Mouse (Mus musculus): Measurements from ENCODE around the gene Olfr564. TPM values are rescaled to one million over a fixed set of nuclear protein-coding genes. Genes with fewer than 3 reads are reported as not detected.

Olfr564 gene
- total RNA-seq (2015; ENCODE audit: low replicate concordance) (not detected in 2 replicates), total RNA-seq (2017; ENCODE audit: low replicate concordance) (not detected in 2 replicates)

DNA sequence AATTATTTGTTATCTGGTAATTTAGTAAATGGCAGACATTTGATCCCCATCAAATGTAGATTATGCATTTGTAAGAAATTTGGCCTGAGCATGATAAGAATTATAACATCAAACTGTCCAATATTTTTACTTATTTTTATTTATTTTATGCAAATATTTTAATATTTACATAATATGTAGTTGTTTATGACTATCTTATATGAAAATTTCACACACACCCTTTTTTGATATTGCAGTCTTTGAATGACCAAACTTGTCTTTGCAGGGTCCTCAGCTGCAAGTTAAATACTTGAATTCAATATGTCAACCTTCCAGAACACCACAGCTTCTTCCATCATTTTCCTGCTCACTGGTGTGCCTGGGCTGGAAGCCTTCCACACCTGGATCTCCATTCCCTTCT lies at the start of gene Olfr564:
Olfr564 (plus strand) TSS at position 301 of the 400 bp plus-strand sequence.
- ATAC-seq (replicated peaks; ENCODE audit: low FRiP score, poor library complexity, severe bottlenecking) = no peak

DNA sequence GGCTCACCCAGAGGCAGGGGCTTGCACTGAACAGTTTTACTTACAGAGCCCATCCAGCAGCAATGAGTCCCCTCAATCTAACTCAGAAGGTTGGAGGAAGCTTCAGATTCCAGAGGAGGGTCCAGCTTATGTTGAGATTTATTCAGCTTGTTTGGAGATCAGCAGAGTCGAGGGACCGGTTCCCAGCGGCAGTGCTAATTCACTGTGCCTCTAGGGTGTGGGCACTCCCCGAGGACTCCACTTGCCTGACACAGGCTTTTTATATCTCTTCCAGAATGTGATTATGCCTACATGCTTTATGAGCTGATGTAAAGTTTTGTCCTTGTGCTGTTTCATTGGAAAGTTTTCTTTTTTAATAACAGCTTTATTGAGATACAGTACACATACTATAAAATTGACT lies 44.0 kb upstream of the Olfr564 start, which contains the start of the genes Olfr560 and Olfr78:
Olfr560 (minus strand) TSS at position 101 of the 400 bp plus-strand sequence.
Olfr78 (minus strand) TSS at position 206 of the 400 bp plus-strand sequence.
- no peak for ATAC-seq (replicated peaks; ENCODE audit: low FRiP score, poor library complexity, severe bottlenecking)

DNA sequence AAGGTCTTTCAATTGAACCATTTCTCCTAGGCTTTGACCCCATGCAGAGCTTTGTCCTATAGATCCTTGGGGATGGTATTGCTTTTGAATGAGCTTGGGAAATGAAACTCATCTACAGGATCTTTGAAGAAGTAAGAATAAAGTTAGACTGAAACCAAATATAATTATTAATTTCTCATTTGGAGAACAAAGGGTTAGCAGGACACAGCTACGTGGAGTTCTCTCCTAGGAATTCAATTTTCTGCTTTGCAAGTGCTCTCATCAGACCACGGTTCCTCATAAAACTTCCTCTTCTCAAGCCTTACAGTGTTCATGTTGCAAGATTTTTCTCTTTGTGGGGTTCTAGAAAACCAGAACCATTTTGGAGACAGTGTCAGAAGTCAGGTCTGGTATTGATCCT lies 32.4 kb upstream of the Olfr564 start, which contains the start of gene Olfr561:
Olfr561 (plus strand) TSS at position 301 of the 400 bp plus-strand sequence.
- no peak for ATAC-seq (replicated peaks; ENCODE audit: low FRiP score, poor library complexity, severe bottlenecking)

Other genes with a start within 250 kb of the Olfr564 start
- gene Trim21, start 238.0 kb upstream of the Olfr564 start, total RNA-seq (2015; ENCODE audit: low replicate concordance) = 6.9 and 25.9 TPM in 2 replicates
- gene Trim21, start 238.0 kb upstream of the Olfr564 start, total RNA-seq (2017; ENCODE audit: low replicate concordance) = 37.5 and 50.2 TPM in 2 replicates
- gene Olfr550, start 232.0 kb upstream of the Olfr564 start, total RNA-seq (2015; ENCODE audit: low replicate concordance) = not detected in 2 replicates
- gene Olfr550, start 232.0 kb upstream of the Olfr564 start, total RNA-seq (2017; ENCODE audit: low replicate concordance) = not detected in 2 replicates
- gene Olfr551, start 211.6 kb upstream of the Olfr564 start, total RNA-seq (2015; ENCODE audit: low replicate concordance) = not detected in 2 replicates
- not detected in 2 replicates for gene Olfr551, start 211.6 kb upstream of the Olfr564 start, total RNA-seq (2017; ENCODE audit: low replicate concordance)
- gene Olfr552, start 205.7 kb upstream of the Olfr564 start, total RNA-seq (2015; ENCODE audit: low replicate concordance) = not detected in 2 replicates
- not detected in 2 replicates for gene Olfr552, start 205.7 kb upstream of the Olfr564 start, total RNA-seq (2017; ENCODE audit: low replicate concordance)
- gene Olfr553, start 185.3 kb upstream of the Olfr564 start, total RNA-seq (2015; ENCODE audit: low replicate concordance) = not detected in 2 replicates
- not detected in 2 replicates for gene Olfr553, start 185.3 kb upstream of the Olfr564 start, total RNA-seq (2017; ENCODE audit: low replicate concordance)
- not detected in 2 replicates for gene Olfr554, start 165.0 kb upstream of the Olfr564 start, total RNA-seq (2015; ENCODE audit: low replicate concordance)
- gene Olfr554, start 165.0 kb upstream of the Olfr564 start, total RNA-seq (2017; ENCODE audit: low replicate concordance) = not detected in 2 replicates
- gene Olfr555, start 144.7 kb upstream of the Olfr564 start, total RNA-seq (2015; ENCODE audit: low replicate concordance) = not detected in 2 replicates
- not detected in 2 replicates for gene Olfr555, start 144.7 kb upstream of the Olfr564 start, total RNA-seq (2017; ENCODE audit: low replicate concordance)
- gene Olfr556, start 138.6 kb upstream of the Olfr564 start, total RNA-seq (2015; ENCODE audit: low replicate concordance) = not detected in 2 replicates
- gene Olfr556, start 138.6 kb upstream of the Olfr564 start, total RNA-seq (2017; ENCODE audit: low replicate concordance) = not detected in 2 replicates
- gene Trim68, start 116.2 kb upstream of the Olfr564 start, total RNA-seq (2015; ENCODE audit: low replicate concordance) = not detected in 2 replicates
- 0.51 TPM in 1 of 2 replicates, not detected in the other for gene Trim68, start 116.2 kb upstream of the Olfr564 start, total RNA-seq (2017; ENCODE audit: low replicate concordance)
- not detected in 2 replicates for gene Olfr557, start 107.6 kb upstream of the Olfr564 start, total RNA-seq (2015; ENCODE audit: low replicate concordance)
- gene Olfr557, start 107.6 kb upstream of the Olfr564 start, total RNA-seq (2017; ENCODE audit: low replicate concordance) = not detected in 2 replicates
- not detected in 2 replicates for gene Olfr558, start 101.3 kb upstream of the Olfr564 start, total RNA-seq (2015; ENCODE audit: low replicate concordance)
- gene Olfr558, start 101.3 kb upstream of the Olfr564 start, total RNA-seq (2017; ENCODE audit: low replicate concordance) = not detected in 2 replicates
- not detected in 2 replicates for gene Olfr33, start 84.4 kb upstream of the Olfr564 start, total RNA-seq (2015; ENCODE audit: low replicate concordance)
- not detected in 2 replicates for gene Olfr33, start 84.4 kb upstream of the Olfr564 start, total RNA-seq (2017; ENCODE audit: low replicate concordance)
- not detected in 2 replicates for gene Olfr559, start 76.0 kb upstream of the Olfr564 start, total RNA-seq (2015; ENCODE audit: low replicate concordance)
- gene Olfr559, start 76.0 kb upstream of the Olfr564 start, total RNA-seq (2017; ENCODE audit: low replicate concordance) = not detected in 2 replicates
- gene Olfr560, start 44.1 kb upstream of the Olfr564 start, total RNA-seq (2015; ENCODE audit: low replicate concordance) = not detected in 2 replicates
- gene Olfr560, start 44.1 kb upstream of the Olfr564 start, total RNA-seq (2017; ENCODE audit: low replicate concordance) = not detected in 2 replicates
- gene Olfr78, start 44.0 kb upstream of the Olfr564 start, total RNA-seq (2015; ENCODE audit: low replicate concordance) = not detected in 2 replicates
- not detected in 2 replicates for gene Olfr78, start 44.0 kb upstream of the Olfr564 start, total RNA-seq (2017; ENCODE audit: low replicate concordance)
- not detected in 2 replicates for gene Olfr561, start 32.3 kb upstream of the Olfr564 start, total RNA-seq (2015; ENCODE audit: low replicate concordance)
- gene Olfr561, start 32.3 kb upstream of the Olfr564 start, total RNA-seq (2017; ENCODE audit: low replicate concordance) = not detected in 2 replicates
- gene Olfr566, start 55.3 kb downstream of the Olfr564 start, total RNA-seq (2015; ENCODE audit: low replicate concordance) = not detected in 2 replicates
- 0.77 TPM in 1 of 2 replicates, not detected in the other for gene Olfr566, start 55.3 kb downstream of the Olfr564 start, total RNA-seq (2017; ENCODE audit: low replicate concordance)
- not detected in 2 replicates for gene Olfr568, start 73.6 kb downstream of the Olfr564 start, total RNA-seq (2015; ENCODE audit: low replicate concordance)
- gene Olfr568, start 73.6 kb downstream of the Olfr564 start, total RNA-seq (2017; ENCODE audit: low replicate concordance) = not detected in 2 replicates
- not detected in 2 replicates for gene Olfr569, start 87.4 kb downstream of the Olfr564 start, total RNA-seq (2015; ENCODE audit: low replicate concordance)
- not detected in 2 replicates for gene Olfr569, start 87.4 kb downstream of the Olfr564 start, total RNA-seq (2017; ENCODE audit: low replicate concordance)
- not detected in 2 replicates for gene Olfr570, start 91.1 kb downstream of the Olfr564 start, total RNA-seq (2015; ENCODE audit: low replicate concordance)
- not detected in 2 replicates for gene Olfr570, start 91.1 kb downstream of the Olfr564 start, total RNA-seq (2017; ENCODE audit: low replicate concordance)
- not detected in 2 replicates for gene Olfr571, start 114.1 kb downstream of the Olfr564 start, total RNA-seq (2015; ENCODE audit: low replicate concordance)
- not detected in 2 replicates for gene Olfr571, start 114.1 kb downstream of the Olfr564 start, total RNA-seq (2017; ENCODE audit: low replicate concordance)
- not detected in 2 replicates for gene Olfr572, start 120.9 kb downstream of the Olfr564 start, total RNA-seq (2015; ENCODE audit: low replicate concordance)
- not detected in 2 replicates for gene Olfr572, start 120.9 kb downstream of the Olfr564 start, total RNA-seq (2017; ENCODE audit: low replicate concordance)
- not detected in 2 replicates for gene Olfr573-ps1, start 139.1 kb downstream of the Olfr564 start, total RNA-seq (2015; ENCODE audit: low replicate concordance)
- gene Olfr573-ps1, start 139.1 kb downstream of the Olfr564 start, total RNA-seq (2017; ENCODE audit: low replicate concordance) = not detected in 2 replicates
- not detected in 2 replicates for gene Olfr574, start 145.0 kb downstream of the Olfr564 start, total RNA-seq (2015; ENCODE audit: low replicate concordance)
- gene Olfr574, start 145.0 kb downstream of the Olfr564 start, total RNA-seq (2017; ENCODE audit: low replicate concordance) = not detected in 2 replicates
- not detected in 2 replicates for gene Olfr575, start 155.3 kb downstream of the Olfr564 start, total RNA-seq (2015; ENCODE audit: low replicate concordance)
- not detected in 2 replicates for gene Olfr575, start 155.3 kb downstream of the Olfr564 start, total RNA-seq (2017; ENCODE audit: low replicate concordance)
- not detected in 2 replicates for gene Olfr576, start 159.2 kb downstream of the Olfr564 start, total RNA-seq (2015; ENCODE audit: low replicate concordance)
- 0.43 TPM in 1 of 2 replicates, not detected in the other for gene Olfr576, start 159.2 kb downstream of the Olfr564 start, total RNA-seq (2017; ENCODE audit: low replicate concordance)
- not detected in 2 replicates for gene Olfr577, start 172.5 kb downstream of the Olfr564 start, total RNA-seq (2015; ENCODE audit: low replicate concordance)
- not detected in 2 replicates for gene Olfr577, start 172.5 kb downstream of the Olfr564 start, total RNA-seq (2017; ENCODE audit: low replicate concordance)
- gene Olfr578, start 185.8 kb downstream of the Olfr564 start, total RNA-seq (2015; ENCODE audit: low replicate concordance) = not detected in 2 replicates
- gene Olfr578, start 185.8 kb downstream of the Olfr564 start, total RNA-seq (2017; ENCODE audit: low replicate concordance) = not detected in 2 replicates
- not detected in 2 replicates for gene Olfr582, start 234.5 kb downstream of the Olfr564 start, total RNA-seq (2015; ENCODE audit: low replicate concordance)
- gene Olfr582, start 234.5 kb downstream of the Olfr564 start, total RNA-seq (2017; ENCODE audit: low replicate concordance) = not detected in 2 replicates
- gene Olfr583, start 247.8 kb downstream of the Olfr564 start, total RNA-seq (2015; ENCODE audit: low replicate concordance) = not detected in 2 replicates
- gene Olfr583, start 247.8 kb downstream of the Olfr564 start, total RNA-seq (2017; ENCODE audit: low replicate concordance) = not detected in 2 replicates

All from erythroblast, adult 5-6 weeks (primary cell).